Mouse (Mus musculus) limb, embryonic 14.5 days (tissue): Measurements from ENCODE around the gene Capn9. TPM values are rescaled to one million over a fixed set of nuclear protein-coding genes. Genes with fewer than 3 reads are reported as not detected.
A peak's percentile ranks its signal among the peaks of the same experiment; 100 is the strongest.

ENCODE experiments used
- ATAC-seq: fragments of 200-750 bp; cut with Nextera tagmentation; 2 replicates; pipeline ENCODE4 v1.8.0; 2017; ENCODE audit warnings: low read depth, moderate number of reproducible peaks, moderate TSS enrichment; ENCODE audit not compliant: low FRiP score
- DNase-seq: peaks from one replicate; pipeline ENCODE4 v3.0.0-alpha.2; 2015; ENCODE audit warnings: low spot score
- H3K27ac ChIP-seq: fragments of 300-500 bp; sonication (generic); replicated peaks from 2 replicates; pipeline ENCODE4 v1.5.1; 2014; ENCODE audit warnings: low read depth, mild to moderate bottlenecking, low read length, moderate library complexity, mixed read lengths
- H3K27me3 ChIP-seq: fragments of 300-500 bp; sonication (generic); 2 replicates; pipeline ENCODE4 v1.6.1; 2014; ENCODE audit warnings: low read length, mixed read lengths; ENCODE audit not compliant: control insufficient read depth, insufficient read depth
- H3K36me3 ChIP-seq: fragments of 300-500 bp; sonication (generic); 2 replicates; pipeline ENCODE4 v1.6.1; 2014; ENCODE audit warnings: mild to moderate bottlenecking, low read length, moderate library complexity, mixed read lengths; ENCODE audit not compliant: control insufficient read depth, insufficient read depth
- H3K4me1 ChIP-seq: fragments of 300-500 bp; sonication (generic); 2 replicates; pipeline ENCODE4 v1.6.1; 2014; ENCODE audit warnings: antibody characterized with exemption, low read length, mixed read lengths; ENCODE audit not compliant: control insufficient read depth, insufficient read depth
- H3K4me2 ChIP-seq: fragments of 300-500 bp; sonication (generic); replicated peaks from 2 replicates; pipeline ENCODE4 v1.6.1; 2014; ENCODE audit warnings: low read depth, mild to moderate bottlenecking, low read length, moderate library complexity; ENCODE audit not compliant: severe bottlenecking
- H3K4me3 ChIP-seq: fragments of 300-500 bp; sonication (generic); replicated peaks from 2 replicates; pipeline ENCODE4 v1.5.1; 2014; ENCODE audit warnings: low read length
- H3K9ac ChIP-seq: fragments of 300-500 bp; sonication (generic); 2 replicates; pipeline ENCODE4 v1.6.1; 2014; ENCODE audit warnings: mild to moderate bottlenecking, low read depth, low read length, moderate library complexity; ENCODE audit not compliant: severe bottlenecking
- H3K9me3 ChIP-seq: fragments of 300-500 bp; sonication (generic); 2 replicates; pipeline ENCODE4 v1.6.1; 2016; ENCODE audit warnings: low read length; ENCODE audit not compliant: control insufficient read depth
- POLR2A ChIP-seq: fragments of 200-500 bp; IDR thresholded peaks from 2 replicates; pipeline ENCODE4 v1.8.0; 2012; ENCODE audit warnings: inconsistent platforms, mild to moderate bottlenecking, moderate library complexity, borderline replicate concordance; ENCODE audit not compliant: insufficient read depth, insufficient read length; ENCODE audit errors: extremely low read depth
- WGBS: fragments of 180-500 bp; shearing (Covaris S2); extraction: QIAGEN DNeasy Blood & Tissue Kit; methylation state at CpG from one replicate; pipeline ENCODE4 v1.1.7; 2014; 5-methylcytosine and 5-hydroxymethylcytosine counted together
- polyA plus RNA-seq, 2 experiments: library from polyadenylated mRNA; depleted of rRNA in 1 of 2; stranded (reverse) in 1 of 2; unstranded in 1 of 2; fragments of >200 nt; fragmentation: Nextera tagmentation in 1 of 2; extraction: Ambion mirVana in 1 of 2; gene quantifications; 2 replicates each; pipeline versions ENCODE4 v1.2.1 to v1.2.3; 2012 to 2014

Capn9 gene
- polyA plus RNA-seq, 2 experiments = 0.03 to 0.15 TPM

DNA sequence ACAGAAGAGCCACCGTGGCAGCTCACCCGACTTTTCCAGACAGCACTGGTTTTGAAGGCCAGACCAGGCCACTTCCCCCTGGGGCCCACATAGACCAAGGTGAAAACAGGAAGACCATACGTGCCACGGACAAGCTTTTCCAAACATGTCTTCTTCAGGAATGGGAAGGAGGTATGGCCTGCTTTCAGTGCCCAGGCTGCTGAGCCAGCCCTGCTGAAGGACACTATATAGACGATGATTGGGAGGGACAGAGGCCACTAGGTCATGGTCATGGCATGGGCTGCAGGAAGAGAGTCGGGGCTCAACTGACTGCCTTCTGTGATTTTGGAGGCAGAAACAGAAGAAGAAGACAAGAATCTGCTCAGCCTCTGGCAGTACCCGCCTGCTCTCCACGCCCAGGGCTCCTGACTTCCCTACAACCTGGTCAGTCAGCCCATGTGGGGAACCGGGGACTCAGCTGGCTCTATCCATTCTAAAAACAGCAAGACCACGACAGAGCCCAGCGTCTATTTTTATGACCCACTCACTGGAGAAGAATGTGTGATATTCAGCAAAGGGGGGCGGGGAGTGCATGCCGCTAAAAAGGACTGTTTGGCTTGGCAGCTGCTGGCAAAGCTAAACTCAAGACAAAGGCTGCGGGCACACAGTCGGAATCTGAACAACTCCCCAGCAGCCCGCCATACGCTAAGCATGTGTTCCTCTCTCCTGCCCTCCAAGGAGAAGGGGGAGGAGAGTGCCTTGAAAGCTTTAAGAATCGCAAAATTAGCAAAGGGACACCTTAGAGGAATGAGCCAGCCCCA, 67.8 kb downstream of the Capn9 start:
- 30% methylated on average over 18 of the region's 18 CpGs for WGBS
- no peak overlapping the region for H3K4me3 ChIP-seq
- no peaks in the 10 kb centered on the region for H3K9me3 ChIP-seq
- ATAC-seq (peak; percentile 85), DNase-seq (peak; percentile 88)
- TF ChIP-seq POLR2A = no peak
- H3K36me3 ChIP-seq = peaks cover 7% of the 10 kb centered on the region
- H3K4me1 ChIP-seq = peaks cover 29% of the 10 kb centered on the region
- H3K9ac ChIP-seq = peak overlapping the region; percentile 45
- H3K27ac ChIP-seq = peak overlapping the region; percentile 85
- no peaks in the 10 kb centered on the region for H3K27me3 ChIP-seq
- H3K4me2 ChIP-seq = peak overlapping the region; percentile 13

- Histone ChIP-seq H3K9ac (no peak overlapping the region), H3K27me3 (no peaks in the 10 kb centered on the region), H3K36me3 (peaks cover 23% of the 10 kb centered on the region), H3K4me3 (no peak overlapping the region), H3K4me1 (peaks cover 37% of the 10 kb centered on the region), H3K4me2 (no peak overlapping the region), H3K9me3 (no peaks in the 10 kb centered on the region), H3K27ac (no peak overlapping the region)
- ATAC-seq = no peak
- DNase-seq = no peak
- TF ChIP-seq POLR2A = no peak
Observed at GRCm38 (mm10) chr8:124648311-124648710, 72.4 kb downstream of the Capn9 start.

GRCm38 (mm10) chr8:124651776-124652175, 75.9 kb downstream of the Capn9 start:
- H3K4me3 ChIP-seq = no peak overlapping the region
- H3K9me3 ChIP-seq = no peaks in the 10 kb centered on the region
- H3K36me3 ChIP-seq = peaks cover 34% of the 10 kb centered on the region
- no peaks in the 10 kb centered on the region for H3K27me3 ChIP-seq
- no peak overlapping the region for H3K9ac ChIP-seq
- ATAC-seq = no peak
- no peak overlapping the region for H3K4me2 ChIP-seq
- 92% methylated on average over 20 of the region's 20 CpGs for WGBS
- no peak for TF ChIP-seq POLR2A
- H3K4me1 ChIP-seq = peaks cover 28% of the 10 kb centered on the region
- no peak overlapping the region for H3K27ac ChIP-seq
- no peak for DNase-seq

GRCm38 (mm10) chr8:124652546-124652945, 76.6 kb downstream of the Capn9 start:
- 23% methylated on average over 4 of the region's 4 CpGs for WGBS
- peak overlapping the region; percentile 79 for H3K27ac ChIP-seq
- DNase-seq (peak; percentile 72), ATAC-seq (peak; percentile 53)
- no peaks in the 10 kb centered on the region for H3K27me3 ChIP-seq
- H3K36me3 ChIP-seq = peaks cover 39% of the 10 kb centered on the region
- no peaks in the 10 kb centered on the region for H3K9me3 ChIP-seq
- peaks cover 28% of the 10 kb centered on the region for H3K4me1 ChIP-seq
- H3K4me3 ChIP-seq = no peak overlapping the region
- no peak overlapping the region for H3K4me2 ChIP-seq
- no peak for TF ChIP-seq POLR2A
- H3K9ac ChIP-seq = no peak overlapping the region

GRCm38 (mm10) chr8:124653568-124654475, 77.9 kb downstream of the Capn9 start:
- Histone ChIP-seq H3K4me1 (peaks cover 31% of the 10 kb centered on the region), H3K4me2 (no peak overlapping the region), H3K27me3 (no peaks in the 10 kb centered on the region), H3K9ac (no peak overlapping the region), H3K36me3 (peaks cover 39% of the 10 kb centered on the region), H3K27ac (peak overlapping the region; percentile 79; the same call in 1 of the 2 replicates), H3K9me3 (no peaks in the 10 kb centered on the region), H3K4me3 (no peak overlapping the region)
- DNase-seq = no peak
- TF ChIP-seq POLR2A = no peak
- no peak for ATAC-seq
- 63% methylated on average over 28 of the region's 28 CpGs for WGBS
